Mouse (Mus musculus) neural tube, embryonic 13.5 days (tissue): Measurements from ENCODE around the gene Rtl6. TPM values are rescaled to one million over a fixed set of nuclear protein-coding genes. Genes with fewer than 3 reads are reported as not detected.

Source experiments
- ATAC-seq: fragments of 200-750 bp; cut with Nextera tagmentation; 2 replicates; pipeline ENCODE4 v1.8.0; 2017; ENCODE audit warnings: low read depth, mild to moderate bottlenecking, moderate TSS enrichment, moderate library complexity
- H3K27ac ChIP-seq: fragments of 300-500 bp; sonication (generic); replicated peaks from 2 replicates; pipeline ENCODE4 v1.5.1; 2015; ENCODE audit warnings: moderate library complexity, mild to moderate bottlenecking, inconsistent platforms
- H3K27me3 ChIP-seq: fragments of 300-500 bp; sonication (generic); 2 replicates; pipeline ENCODE4 v1.6.1; 2015; ENCODE audit warnings: mild to moderate bottlenecking, inconsistent platforms
- H3K36me3 ChIP-seq: fragments of 300-500 bp; sonication (generic); 2 replicates; pipeline ENCODE4 v1.6.1; 2015; ENCODE audit warnings: mild to moderate bottlenecking, inconsistent platforms
- H3K4me1 ChIP-seq: fragments of 300-500 bp; sonication (generic); replicated peaks from 2 replicates; pipeline ENCODE4 v1.6.1; 2015; ENCODE audit warnings: inconsistent platforms
- H3K4me2 ChIP-seq: fragments of 300-500 bp; sonication (generic); 2 replicates; pipeline ENCODE4 v1.6.1; 2015; ENCODE audit warnings: inconsistent platforms, mild to moderate bottlenecking, moderate library complexity
- H3K4me3 ChIP-seq: fragments of 300-500 bp; sonication (generic); 2 replicates; pipeline ENCODE4 v1.5.1; 2015; ENCODE audit warnings: mild to moderate bottlenecking, inconsistent platforms
- H3K9ac ChIP-seq: fragments of 300-500 bp; sonication (generic); 2 replicates; pipeline ENCODE4 v1.6.1; 2015; ENCODE audit warnings: moderate library complexity, mild to moderate bottlenecking, inconsistent platforms
- H3K9me3 ChIP-seq: fragments of 300-500 bp; sonication (generic); 2 replicates; pipeline ENCODE4 v1.6.1; 2016; ENCODE audit warnings: inconsistent platforms
- WGBS: fragments of 180-500 bp; shearing (Covaris S2); methylation state at CpG from one replicate; pipeline ENCODE4 v1.1.7; 2015; 5-methylcytosine and 5-hydroxymethylcytosine counted together
- polyA plus RNA-seq: library from polyadenylated mRNA; unstranded; fragments of >200 nt; fragmentation: Nextera tagmentation; extraction: Ambion mirVana; gene quantifications from 2 replicates; pipeline ENCODE4 v1.2.1, GENCODE M21; 2015

Gene Rtl6
- polyA plus RNA-seq, 1 experiment from 2014 or later = 49.7 TPM

DNA sequence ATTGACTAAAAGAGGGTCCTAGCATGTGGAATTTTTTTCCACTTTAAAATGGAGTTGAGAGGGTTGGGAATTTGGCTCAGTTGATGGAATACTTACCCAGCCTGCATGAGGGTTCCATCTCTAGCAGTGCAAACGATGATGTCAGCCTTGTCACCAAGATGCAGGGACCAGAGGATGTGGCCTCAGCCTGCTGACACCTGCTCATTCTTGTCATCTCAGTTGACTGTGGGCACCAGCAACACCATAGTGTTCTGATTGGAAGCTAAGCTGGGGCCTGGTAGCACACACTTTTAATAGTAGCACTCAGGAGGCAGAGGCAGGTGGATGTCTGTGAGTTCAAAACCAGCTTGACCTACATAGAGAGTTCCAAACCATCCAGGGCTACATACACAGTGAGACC lies 21.0 kb upstream of the Rtl6 start:
- Histone ChIP-seq H3K27me3 (no peaks in the 10 kb centered on the region), H3K27ac (no peak overlapping the region), H3K4me3 (no peak overlapping the region), H3K9ac (no peak overlapping the region), H3K4me2 (no peak overlapping the region), H3K9me3 (no peaks in the 10 kb centered on the region), H3K4me1 (peaks cover 9% of the 10 kb centered on the region; the same call in 1 of the 2 replicates), H3K36me3 (no peaks in the 10 kb centered on the region)
- no peak for ATAC-seq
- 85% methylated on average over 1 of the region's 1 CpGs for WGBS

DNA sequence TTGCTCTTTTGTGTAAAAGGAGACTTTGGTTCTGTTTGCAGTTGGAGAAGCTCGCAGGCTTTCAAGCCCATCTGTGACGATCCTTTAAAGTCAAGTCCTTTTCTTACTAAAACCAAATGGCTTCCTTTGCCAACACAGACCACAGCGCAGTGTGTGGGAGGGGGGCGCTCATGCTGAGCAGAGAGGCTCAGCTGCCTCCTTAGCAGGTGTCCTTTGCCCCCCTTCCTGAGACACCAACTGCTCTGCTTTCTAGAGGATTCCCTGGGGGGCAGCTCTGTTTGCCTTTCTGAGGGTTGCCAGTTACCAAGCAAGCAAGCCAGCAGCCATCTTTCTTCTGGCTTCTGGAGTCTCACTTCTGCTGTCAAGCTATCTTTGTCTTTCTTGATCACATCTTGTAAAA lies 19.4 kb upstream of the Rtl6 start:
- Histone ChIP-seq H3K27ac (no peak overlapping the region), H3K36me3 (no peaks in the 10 kb centered on the region), H3K9ac (no peak overlapping the region), H3K4me3 (no peak overlapping the region), H3K27me3 (no peaks in the 10 kb centered on the region), H3K4me1 (peaks cover 9% of the 10 kb centered on the region; the same call in 1 of the 2 replicates), H3K9me3 (no peaks in the 10 kb centered on the region), H3K4me2 (no peak overlapping the region)
- ATAC-seq = no peak
- 45% methylated on average over 4 of the region's 4 CpGs for WGBS

DNA sequence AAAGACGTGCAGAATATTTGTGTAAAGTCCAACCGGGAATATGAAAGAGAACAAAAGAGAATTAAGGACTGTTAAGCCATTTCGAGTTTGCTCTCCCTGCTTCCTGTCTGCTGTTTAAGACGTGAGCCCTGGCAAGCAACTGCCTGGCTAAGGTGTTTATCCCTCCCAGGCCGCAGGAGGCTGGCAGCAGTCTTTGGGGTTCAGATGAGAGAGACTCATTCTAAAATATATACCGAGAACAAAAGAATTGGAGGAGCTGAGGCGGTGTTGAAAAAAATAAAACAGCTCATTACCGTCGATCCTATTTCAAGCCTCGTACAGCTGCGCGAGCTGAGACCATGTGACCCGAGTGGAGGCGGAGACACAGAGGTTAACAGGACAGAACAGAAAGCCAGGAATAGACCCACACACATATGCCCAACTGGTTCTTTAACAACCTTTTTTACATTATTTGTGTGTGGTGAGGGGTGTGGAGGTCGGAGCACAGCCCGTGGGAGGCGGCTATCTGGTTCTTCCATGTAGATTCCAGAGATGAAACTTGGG lies 9.0 kb upstream of the Rtl6 start:
- H3K27ac ChIP-seq = no peak overlapping the region
- 68% methylated on average over 17 of the region's 17 CpGs for WGBS
- no peaks in the 10 kb centered on the region for H3K4me1 ChIP-seq
- no peak overlapping the region for H3K4me2 ChIP-seq
- H3K9ac ChIP-seq = no peak overlapping the region
- H3K27me3 ChIP-seq = no peaks in the 10 kb centered on the region; the same call in 1 of the 2 replicates
- H3K36me3 ChIP-seq = no peaks in the 10 kb centered on the region
- H3K9me3 ChIP-seq = no peaks in the 10 kb centered on the region
- H3K4me3 ChIP-seq = no peak overlapping the region
- ATAC-seq = no peak

DNA sequence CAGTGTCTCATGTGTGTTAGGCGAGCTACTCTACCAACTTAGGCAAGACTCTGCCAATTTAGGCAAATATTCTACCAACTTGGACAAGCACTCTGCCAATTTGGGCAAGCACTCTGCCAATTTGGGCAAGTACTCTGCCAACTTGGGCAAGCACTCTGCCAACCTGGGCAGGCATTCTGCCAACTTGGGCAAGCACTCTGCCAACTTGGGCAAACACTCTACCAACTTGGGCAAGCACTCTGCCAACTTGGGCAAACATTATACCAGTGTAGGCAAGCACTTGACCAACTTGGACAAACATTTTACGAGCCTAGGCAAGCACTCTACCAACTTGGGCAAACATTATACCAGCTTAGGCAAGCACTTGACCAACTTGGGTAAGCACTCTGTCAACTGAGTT lies 3.9 kb upstream of the Rtl6 start:
- Histone ChIP-seq H3K9ac (no peak overlapping the region), H3K27me3 (no peaks in the 10 kb centered on the region; the same call in 1 of the 2 replicates), H3K4me3 (no peak overlapping the region), H3K4me1 (peaks cover 14% of the 10 kb centered on the region), H3K36me3 (peaks cover 4% of the 10 kb centered on the region), H3K9me3 (no peaks in the 10 kb centered on the region; the same call in 1 of the 2 replicates), H3K27ac (no peak overlapping the region), H3K4me2 (no peak overlapping the region)
- WGBS = 84% methylated on average over 2 of the region's 2 CpGs
- ATAC-seq = no peak

DNA sequence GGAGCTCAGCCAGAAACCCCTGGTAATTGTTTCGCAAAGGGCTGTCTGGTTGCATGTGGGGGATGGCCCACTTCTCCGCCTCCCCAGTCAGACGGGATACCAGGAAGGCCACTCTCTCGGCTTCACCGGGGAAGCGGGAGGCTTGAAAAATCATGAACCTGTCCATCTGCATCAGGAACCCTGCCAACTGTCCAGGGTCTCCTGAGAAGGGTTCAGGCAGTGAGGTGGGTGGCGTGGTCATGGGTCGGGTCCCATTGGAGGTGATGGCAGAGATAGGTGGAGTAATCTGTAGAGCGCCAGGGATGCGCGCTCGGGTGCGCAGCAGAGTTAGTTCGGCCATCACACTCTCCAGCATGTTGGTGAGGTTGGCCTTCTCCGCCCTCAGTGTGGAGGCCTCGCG lies 949 bp downstream of the Rtl6 start:
- H3K4me1 ChIP-seq = peaks cover 48% of the 10 kb centered on the region
- peak overlapping the region; percentile 85; the same call in 1 of the 2 replicates for H3K27ac ChIP-seq
- ATAC-seq = no peak
- WGBS = 97% methylated on average over 17 of the region's 17 CpGs
- H3K27me3 ChIP-seq = no peaks in the 10 kb centered on the region; the same call in 1 of the 2 replicates
- H3K4me2 ChIP-seq = peak overlapping the region; percentile 61
- peak overlapping the region; percentile 54 for H3K4me3 ChIP-seq
- no peaks in the 10 kb centered on the region; the same call in 1 of the 2 replicates for H3K9me3 ChIP-seq
- peaks cover 38% of the 10 kb centered on the region for H3K36me3 ChIP-seq
- H3K9ac ChIP-seq = peak overlapping the region; percentile 85

DNA sequence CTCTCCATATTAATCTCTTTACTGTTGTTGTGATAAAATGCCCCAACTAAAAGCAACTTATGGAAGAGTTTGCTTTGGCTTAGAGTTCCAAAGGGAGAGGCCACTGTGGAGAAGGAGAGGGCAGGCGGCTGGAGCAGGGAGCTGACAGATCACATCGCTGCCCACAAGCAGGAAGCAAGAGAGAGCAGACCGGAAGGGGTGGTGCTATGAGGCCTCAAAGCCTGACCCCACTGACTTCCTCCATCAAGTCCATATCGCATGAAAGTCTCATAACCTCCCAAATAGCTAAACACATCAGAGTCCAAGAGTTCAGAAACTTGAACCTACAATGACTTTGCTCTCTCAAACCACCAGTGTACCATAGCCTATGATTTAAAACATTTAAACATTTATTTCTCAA lies 6.6 kb downstream of the Rtl6 start:
- ATAC-seq = no peak
- no peaks in the 10 kb centered on the region for H3K27me3 ChIP-seq
- no peak overlapping the region for H3K27ac ChIP-seq
- no peak overlapping the region for H3K9ac ChIP-seq
- no peak overlapping the region for H3K4me3 ChIP-seq
- WGBS = 87% methylated on average over 4 of the region's 4 CpGs
- H3K36me3 ChIP-seq = peaks cover 30% of the 10 kb centered on the region
- no peak overlapping the region for H3K4me2 ChIP-seq
- no peaks in the 10 kb centered on the region for H3K9me3 ChIP-seq
- H3K4me1 ChIP-seq = peaks cover 30% of the 10 kb centered on the region

DNA sequence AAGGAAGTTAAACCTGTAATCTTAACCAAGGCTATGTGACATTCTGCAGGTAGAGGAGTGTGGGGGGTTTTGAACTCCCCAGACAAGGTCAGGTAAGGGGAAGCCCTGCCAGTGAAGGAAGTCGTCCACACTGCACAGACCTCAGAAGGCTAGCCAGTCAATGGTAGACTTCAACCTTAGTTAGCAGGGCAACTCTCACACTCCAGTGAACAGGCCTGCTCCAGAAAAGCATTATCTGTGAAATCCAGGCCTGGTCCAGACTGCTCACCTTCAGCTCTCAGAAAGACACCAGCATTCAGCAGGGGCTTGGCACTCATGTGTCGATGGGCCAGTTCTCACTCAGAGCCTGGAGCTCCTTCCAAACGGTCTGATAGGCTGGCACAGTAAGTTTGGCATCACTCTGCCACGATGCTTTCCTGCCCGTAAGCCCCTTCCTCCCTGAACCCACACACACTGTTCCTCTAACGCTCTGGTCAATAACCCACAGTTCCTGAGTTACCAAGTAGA lies 8.3 kb downstream of the Rtl6 start:
- peaks cover 18% of the 10 kb centered on the region for H3K4me1 ChIP-seq
- peaks cover 13% of the 10 kb centered on the region for H3K36me3 ChIP-seq
- H3K27ac ChIP-seq = no peak overlapping the region
- H3K9ac ChIP-seq = no peak overlapping the region
- ATAC-seq = no peak
- H3K9me3 ChIP-seq = no peaks in the 10 kb centered on the region
- no peak overlapping the region for H3K4me3 ChIP-seq
- H3K4me2 ChIP-seq = no peak overlapping the region
- H3K27me3 ChIP-seq = no peaks in the 10 kb centered on the region
- WGBS = 91% methylated on average over 6 of the region's 6 CpGs

DNA sequence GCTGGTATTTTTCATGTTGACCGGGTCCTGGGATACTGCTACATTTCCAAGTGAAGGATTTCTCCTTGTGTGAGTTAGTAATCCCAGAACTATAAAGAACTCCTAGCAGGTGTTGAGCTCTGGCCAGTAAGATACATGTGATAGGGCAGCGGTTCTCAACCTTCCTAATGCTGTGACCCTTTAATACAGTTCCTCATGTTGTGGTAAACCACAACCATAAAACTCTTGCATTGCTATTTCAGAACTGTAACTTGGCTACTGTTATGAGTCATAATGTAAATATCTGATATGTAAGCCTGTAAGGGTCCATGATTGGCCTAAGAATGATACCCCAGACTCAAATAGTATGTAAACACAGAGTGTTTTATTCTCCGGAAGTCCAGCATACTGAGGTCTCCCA lies 11.6 kb downstream of the Rtl6 start:
- WGBS = 91% methylated on average over 3 of the region's 3 CpGs
- no peak overlapping the region for H3K4me3 ChIP-seq
- no peaks in the 10 kb centered on the region for H3K36me3 ChIP-seq
- no peak overlapping the region for H3K4me2 ChIP-seq
- H3K9me3 ChIP-seq = no peaks in the 10 kb centered on the region
- no peaks in the 10 kb centered on the region for H3K27me3 ChIP-seq
- H3K9ac ChIP-seq = no peak overlapping the region
- H3K4me1 ChIP-seq = peaks cover 7% of the 10 kb centered on the region; the same call in 1 of the 2 replicates
- no peak for ATAC-seq
- no peak overlapping the region for H3K27ac ChIP-seq

DNA sequence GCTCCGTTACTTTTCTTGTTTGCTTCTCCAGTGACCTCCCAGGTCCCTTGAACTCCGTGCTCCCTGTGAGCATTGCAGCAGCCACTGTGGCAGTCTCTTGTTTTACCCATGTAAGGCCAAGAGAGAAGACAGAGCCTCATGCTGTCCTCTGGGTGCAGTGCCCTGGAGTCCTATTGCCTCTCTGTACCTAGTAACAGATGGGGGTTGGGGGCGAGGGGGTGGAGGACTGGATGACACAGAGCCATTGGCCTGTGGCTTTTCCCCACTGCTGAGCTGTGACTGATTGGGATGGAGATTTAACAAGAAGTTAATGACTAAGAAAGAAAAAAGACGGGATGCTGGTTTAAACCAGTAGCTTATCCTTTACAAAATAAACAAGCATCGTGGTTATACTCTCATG lies 16.4 kb downstream of the Rtl6 start:
- H3K9ac ChIP-seq = no peak overlapping the region
- H3K36me3 ChIP-seq = no peaks in the 10 kb centered on the region
- 65% methylated on average over 5 of the region's 5 CpGs for WGBS
- H3K4me3 ChIP-seq = no peak overlapping the region
- no peak overlapping the region for H3K4me2 ChIP-seq
- H3K27ac ChIP-seq = no peak overlapping the region
- no peak for ATAC-seq
- H3K27me3 ChIP-seq = no peaks in the 10 kb centered on the region
- H3K4me1 ChIP-seq = peaks cover 8% of the 10 kb centered on the region; the same call in 1 of the 2 replicates
- no peaks in the 10 kb centered on the region for H3K9me3 ChIP-seq

DNA sequence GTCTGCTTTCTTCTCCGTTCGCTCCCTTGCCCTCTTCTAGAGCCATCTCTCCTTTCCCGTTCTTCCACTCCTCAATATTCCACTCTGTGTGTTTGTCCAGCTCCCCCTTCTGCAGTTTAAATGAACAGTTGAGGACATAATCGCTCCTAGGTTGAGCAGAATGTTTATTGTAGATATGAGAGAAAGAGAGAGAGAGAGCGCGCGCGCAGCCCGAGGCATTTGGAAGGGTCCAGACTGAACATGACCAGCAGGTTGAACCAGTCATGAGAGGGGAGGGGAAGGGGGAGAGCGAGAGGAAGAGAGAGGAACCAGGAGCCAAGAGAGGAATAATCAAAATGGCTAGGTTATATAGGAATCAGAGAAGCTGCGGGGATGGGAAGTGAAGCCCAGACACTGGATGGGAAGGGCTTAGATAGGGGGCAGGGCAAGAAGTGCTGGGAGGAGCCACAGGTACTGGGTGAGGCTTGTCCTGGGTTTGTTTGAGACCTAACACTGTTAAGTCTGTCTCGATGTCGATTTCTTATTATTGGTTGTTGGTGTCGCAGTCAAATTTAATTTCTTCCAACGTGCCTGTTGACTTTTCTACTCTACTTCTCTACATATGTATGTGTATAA lies 18.5 kb downstream of the Rtl6 start:
- Histone ChIP-seq H3K9me3 (no peaks in the 10 kb centered on the region), H3K36me3 (no peaks in the 10 kb centered on the region), H3K27ac (no peak overlapping the region), H3K9ac (no peak overlapping the region), H3K4me3 (no peak overlapping the region), H3K4me1 (0 out of 2 replicates have a peak, but pooled peaks cover 3% of the 10 kb centered on the region), H3K4me2 (no peak overlapping the region), H3K27me3 (no peaks in the 10 kb centered on the region)
- WGBS = 82% methylated on average over 15 of the region's 15 CpGs
- no peak for ATAC-seq

DNA sequence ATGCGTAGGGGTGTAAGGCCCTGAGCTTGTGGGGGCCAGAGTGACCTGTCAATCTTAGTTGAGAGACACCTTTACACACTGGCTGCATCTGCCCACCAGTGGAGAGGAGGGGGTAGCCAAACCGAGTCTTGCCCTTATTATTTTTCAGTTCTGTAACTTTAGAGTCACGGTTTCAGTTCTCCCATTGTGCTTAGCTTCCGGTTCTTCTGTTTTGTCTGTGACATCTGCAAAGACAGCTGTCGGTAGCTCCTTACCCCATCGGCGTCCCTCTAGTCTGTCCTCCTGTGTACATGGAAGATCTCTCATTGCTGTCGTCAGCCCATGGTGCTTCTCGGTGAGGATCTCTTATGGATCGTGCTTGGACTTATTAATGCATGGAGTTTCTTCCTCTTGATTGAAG lies 20.5 kb downstream of the Rtl6 start:
- no peaks in the 10 kb centered on the region for H3K27me3 ChIP-seq
- H3K36me3 ChIP-seq = no peaks in the 10 kb centered on the region
- no peak for ATAC-seq
- no peak overlapping the region for H3K4me2 ChIP-seq
- no peak overlapping the region for H3K4me3 ChIP-seq
- 93% methylated on average over 10 of the region's 10 CpGs for WGBS
- H3K4me1 ChIP-seq = peaks cover 8% of the 10 kb centered on the region
- H3K9ac ChIP-seq = no peak overlapping the region
- no peaks in the 10 kb centered on the region for H3K9me3 ChIP-seq
- no peak overlapping the region for H3K27ac ChIP-seq

DNA sequence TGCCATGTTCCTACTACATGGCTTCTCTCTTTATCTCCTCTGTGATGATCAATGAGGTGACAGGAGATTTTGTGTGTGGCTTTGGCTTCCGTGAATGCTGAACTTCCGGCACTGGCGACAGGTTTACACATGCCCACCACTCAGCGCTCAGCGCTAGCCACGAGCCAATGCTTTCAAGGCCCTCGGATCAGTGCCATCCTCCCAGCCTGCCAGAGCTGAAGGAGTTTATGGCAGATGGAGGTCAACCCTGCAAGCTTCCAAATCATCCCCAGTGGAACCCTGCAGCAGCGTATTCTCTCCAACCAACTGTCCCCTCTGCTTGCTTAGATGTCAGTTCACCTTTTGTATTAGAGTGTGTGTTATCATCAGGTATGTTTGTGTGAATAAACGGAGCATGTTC lies 21.0 kb downstream of the Rtl6 start:
- ATAC-seq = no peak
- Histone ChIP-seq H3K36me3 (no peaks in the 10 kb centered on the region), H3K27me3 (no peaks in the 10 kb centered on the region), H3K4me3 (no peak overlapping the region), H3K27ac (no peak overlapping the region), H3K4me2 (no peak overlapping the region), H3K9ac (no peak overlapping the region), H3K9me3 (no peaks in the 10 kb centered on the region), H3K4me1 (peaks cover 13% of the 10 kb centered on the region)
- 96% methylated on average over 9 of the region's 9 CpGs for WGBS

DNA sequence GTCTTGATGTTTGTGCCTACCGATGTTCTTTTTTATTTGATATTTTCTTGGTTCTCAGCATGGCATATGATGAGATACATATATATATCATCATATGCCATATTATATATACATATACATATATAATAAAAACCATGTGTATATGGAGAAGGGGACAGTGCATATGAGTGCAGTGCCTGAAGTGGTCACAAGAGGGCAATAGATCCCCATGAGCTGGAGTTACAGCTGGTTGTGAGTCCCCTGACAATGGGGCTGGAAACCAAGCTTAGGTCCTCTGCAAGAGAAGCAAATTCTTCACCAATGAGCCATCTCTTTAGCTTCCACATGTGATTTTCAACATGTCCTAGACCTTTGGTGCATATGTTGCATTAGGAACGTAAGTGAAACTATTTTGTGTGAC lies 21.7 kb downstream of the Rtl6 start:
- H3K27ac ChIP-seq = no peak overlapping the region
- H3K9ac ChIP-seq = no peak overlapping the region
- no peaks in the 10 kb centered on the region for H3K9me3 ChIP-seq
- 92% methylated on average over 2 of the region's 2 CpGs for WGBS
- no peaks in the 10 kb centered on the region for H3K27me3 ChIP-seq
- H3K4me3 ChIP-seq = no peak overlapping the region
- no peak overlapping the region for H3K4me2 ChIP-seq
- no peaks in the 10 kb centered on the region for H3K36me3 ChIP-seq
- peaks cover 14% of the 10 kb centered on the region for H3K4me1 ChIP-seq
- ATAC-seq = no peak
